Mouse (Mus musculus) hindbrain, embryonic 16.5 days (tissue): Measurements from ENCODE around the gene Mgea5. TPM values are rescaled to one million over a fixed set of nuclear protein-coding genes. Genes with fewer than 3 reads are reported as not detected.

Experiments
- ATAC-seq: fragments of 200-750 bp; cut with Nextera tagmentation; 2 replicates; pipeline ENCODE4 v1.8.0; 2017; ENCODE audit warnings: moderate TSS enrichment, moderate library complexity
- H3K27ac ChIP-seq: fragments of 300-500 bp; sonication (generic); 2 replicates; pipeline ENCODE4 v1.5.1; 2014; ENCODE audit warnings: low read depth, mild to moderate bottlenecking, control low read depth, low read length, moderate library complexity
- H3K27me3 ChIP-seq: fragments of 300-500 bp; sonication (generic); replicated peaks from 2 replicates; pipeline ENCODE4 v1.6.1; 2014; ENCODE audit warnings: low read length; ENCODE audit not compliant: control insufficient read depth, insufficient read depth
- H3K36me3 ChIP-seq: fragments of 300-500 bp; sonication (generic); 2 replicates; pipeline ENCODE4 v1.6.1; 2014; ENCODE audit warnings: mild to moderate bottlenecking, low read length, moderate library complexity, mixed read lengths; ENCODE audit not compliant: control insufficient read depth, insufficient read depth
- H3K4me1 ChIP-seq: fragments of 300-500 bp; sonication (generic); 2 replicates; pipeline ENCODE4 v1.6.1; 2014; ENCODE audit warnings: low read depth, low read length; ENCODE audit not compliant: control insufficient read depth, insufficient read depth
- H3K4me2 ChIP-seq: fragments of 300-500 bp; sonication (generic); 2 replicates; pipeline ENCODE4 v1.6.1; 2014; ENCODE audit warnings: mild to moderate bottlenecking, low read length, control low read depth, moderate library complexity
- H3K4me3 ChIP-seq: fragments of 300-500 bp; sonication (generic); 2 replicates; pipeline ENCODE4 v1.5.1; 2014; ENCODE audit warnings: mild to moderate bottlenecking, low read length, control low read depth, moderate library complexity
- H3K9ac ChIP-seq: fragments of 300-500 bp; sonication (generic); 2 replicates; pipeline ENCODE4 v1.6.1; 2014; ENCODE audit warnings: low read depth, mild to moderate bottlenecking, control low read depth, low read length, moderate library complexity
- H3K9me3 ChIP-seq: fragments of 300-500 bp; sonication (generic); 2 replicates; pipeline ENCODE4 v1.6.1; 2014; ENCODE audit warnings: mild to moderate bottlenecking, low read length, moderate library complexity; ENCODE audit not compliant: control insufficient read depth
- WGBS: fragments of 180-500 bp; shearing (Covaris S2); extraction: QIAGEN DNeasy Blood & Tissue Kit; methylation state at CpG from one replicate; pipeline ENCODE4 v1.1.7; 2014; 5-methylcytosine and 5-hydroxymethylcytosine counted together
- polyA plus RNA-seq: library from polyadenylated mRNA; unstranded; fragments of >200 nt; fragmentation: Nextera tagmentation; extraction: Ambion mirVana; gene quantifications from 2 replicates; pipeline ENCODE4 v1.2.1, GENCODE M21; 2015

The Mgea5 gene
- polyA plus RNA-seq, 1 experiment from 2014 or later, result 63.7 TPM

GRCm38 (mm10) chr19:45760810-45761209, 22.8 kb downstream of the Mgea5 start:
- 89% methylated on average over 3 of the region's 3 CpGs for WGBS
- no peak overlapping the region for H3K9ac ChIP-seq
- H3K4me3 ChIP-seq, result no peak overlapping the region
- H3K4me1 ChIP-seq, result no peaks in the 10 kb centered on the region
- H3K36me3 ChIP-seq, result peaks cover 40% of the 10 kb centered on the region
- H3K4me2 ChIP-seq, result no peak overlapping the region
- H3K27me3 ChIP-seq, result no peaks in the 10 kb centered on the region
- no peaks in the 10 kb centered on the region for H3K9me3 ChIP-seq
- no peak for ATAC-seq
- no peak overlapping the region for H3K27ac ChIP-seq

DNA sequence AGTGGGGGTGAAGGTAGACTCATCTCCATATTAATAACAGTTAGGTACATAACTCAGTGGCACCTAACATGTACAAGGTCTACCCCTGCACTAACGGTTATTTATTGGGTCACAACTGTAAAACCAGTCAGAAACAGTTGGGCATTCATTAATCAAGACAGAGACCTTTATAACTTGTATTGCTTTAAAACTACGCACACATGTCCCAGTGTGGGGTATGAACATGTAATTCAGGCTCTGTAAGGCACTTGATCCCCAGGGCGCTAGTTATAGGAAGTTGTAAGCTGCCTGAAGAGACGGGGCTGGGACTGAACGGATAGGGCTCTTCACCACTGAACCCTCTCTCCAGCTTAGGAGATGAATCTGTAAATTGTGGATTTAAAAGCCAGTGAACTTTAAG, 25.0 kb downstream of the Mgea5 start:
- H3K4me3 ChIP-seq, result no peak overlapping the region
- peaks cover 43% of the 10 kb centered on the region for H3K36me3 ChIP-seq
- no peak overlapping the region for H3K27ac ChIP-seq
- no peak overlapping the region for H3K9ac ChIP-seq
- 91% methylated on average over 5 of the region's 5 CpGs for WGBS
- H3K27me3 ChIP-seq, result no peaks in the 10 kb centered on the region
- no peaks in the 10 kb centered on the region for H3K4me1 ChIP-seq
- H3K9me3 ChIP-seq, result no peaks in the 10 kb centered on the region
- no peak for ATAC-seq
- H3K4me2 ChIP-seq, result no peak overlapping the region

GRCm38 (mm10) chr19:45753551-45753950, 30.1 kb downstream of the Mgea5 start:
- H3K27me3 ChIP-seq, result no peaks in the 10 kb centered on the region
- H3K9me3 ChIP-seq, result no peaks in the 10 kb centered on the region
- H3K4me3 ChIP-seq, result no peak overlapping the region
- ATAC-seq, result no peak
- H3K27ac ChIP-seq, result no peak overlapping the region
- H3K4me1 ChIP-seq, result peaks cover 3% of the 10 kb centered on the region
- 88% methylated on average over 3 of the region's 3 CpGs for WGBS
- H3K9ac ChIP-seq, result no peak overlapping the region
- no peak overlapping the region for H3K4me2 ChIP-seq
- H3K36me3 ChIP-seq, result peaks cover 31% of the 10 kb centered on the region

- Histone ChIP-seq H3K27me3 (peaks cover 2% of the 10 kb centered on the region; the same call in 1 of the 2 replicates), H3K9me3 (no peaks in the 10 kb centered on the region), H3K4me2 (no peak overlapping the region), H3K36me3 (peaks cover 26% of the 10 kb centered on the region), H3K4me1 (peaks cover 9% of the 10 kb centered on the region), H3K4me3 (no peak overlapping the region), H3K9ac (no peak overlapping the region), H3K27ac (no peak overlapping the region)
- 95% methylated on average over 7 of the region's 7 CpGs for WGBS
- ATAC-seq, result no peak
These were observed 31.8 kb downstream of the Mgea5 start for GRCm38 (mm10) chr19:45751881-45752280.

- Histone ChIP-seq H3K27me3 (peaks cover 26% of the 10 kb centered on the region), H3K36me3 (peaks cover 14% of the 10 kb centered on the region), H3K4me1 (peaks cover 9% of the 10 kb centered on the region), H3K4me3 (peak within 1 kb of the TSS; percentile 64), H3K9ac (peak within 1 kb of the TSS; percentile 74), H3K9me3 (no peaks in the 10 kb centered on the region), H3K4me2 (peak within 1 kb of the TSS; percentile 76), H3K27ac (0 out of 2 replicates have a peak within 1 kb of the TSS, but pooled peaks have one; percentile 54)
- ATAC-seq, result peak; percentile 89
- WGBS, result 1% methylated on average over 39 of the region's 60 CpGs
These were observed 34.2 kb downstream of the Mgea5 start, which contains the start of gene Npm3 for GRCm38 (mm10) chr19:45749243-45750043. TSS of gene Npm3 (minus strand) at chr19:45749591.

DNA sequence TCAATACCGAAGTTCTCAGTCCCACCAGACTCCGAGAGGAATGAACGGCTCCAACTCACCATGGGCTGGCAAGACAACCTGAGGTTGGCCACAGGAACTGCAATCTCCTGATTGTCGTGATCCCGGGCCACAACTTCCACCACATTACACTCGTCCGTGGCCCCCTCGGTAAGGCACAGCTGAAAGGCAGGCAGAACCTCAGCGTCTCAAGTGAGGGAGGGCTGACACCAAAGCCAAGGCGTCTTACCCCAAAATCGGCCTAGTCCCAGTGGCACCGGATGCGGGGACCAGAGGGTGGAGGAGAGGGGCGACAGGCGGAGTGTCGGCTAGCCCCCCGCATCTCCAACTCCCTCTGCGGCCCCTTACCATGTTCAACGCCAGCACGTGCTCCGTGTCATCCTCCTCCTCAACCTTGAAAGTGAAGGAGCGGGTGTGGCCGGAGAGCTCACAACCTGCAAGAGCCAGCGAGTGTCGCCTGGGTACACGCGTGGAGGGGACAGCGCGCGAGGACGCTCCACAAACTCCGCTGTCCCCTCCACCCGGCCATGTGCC, 34.9 kb downstream of the Mgea5 start:
- H3K4me2 ChIP-seq, result peak overlapping the region; percentile 76
- H3K9me3 ChIP-seq, result no peaks in the 10 kb centered on the region
- no peak overlapping the region for H3K27ac ChIP-seq
- H3K36me3 ChIP-seq, result peaks cover 12% of the 10 kb centered on the region
- ATAC-seq, result 0 out of 2 replicates have a peak, but pooled peaks have one; percentile 2
- peaks cover 31% of the 10 kb centered on the region for H3K27me3 ChIP-seq
- H3K4me3 ChIP-seq, result peak overlapping the region; percentile 64
- peaks cover 9% of the 10 kb centered on the region for H3K4me1 ChIP-seq
- H3K9ac ChIP-seq, result peak overlapping the region; percentile 74
- 3% methylated on average over 32 of the region's 33 CpGs for WGBS

DNA sequence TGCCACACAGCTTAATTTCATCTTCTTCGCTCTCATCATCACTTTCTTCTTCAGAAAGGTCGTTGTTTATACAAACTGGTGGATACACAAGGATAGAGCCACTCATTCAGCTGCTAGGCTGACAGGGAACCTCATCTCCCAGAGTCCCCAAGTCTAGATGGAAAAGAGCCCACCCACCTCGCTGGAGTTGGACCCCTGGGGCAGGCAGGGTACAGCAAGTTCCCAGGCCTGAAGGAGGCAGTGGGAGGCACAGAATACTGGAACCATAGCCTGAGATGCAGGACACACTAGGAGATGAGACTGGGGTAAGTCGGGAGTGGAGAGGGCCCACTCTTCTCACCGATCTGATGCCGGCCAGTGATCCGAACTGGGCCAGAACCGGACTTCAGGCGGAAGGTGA, 35.4 kb downstream of the Mgea5 start:
- H3K4me1 ChIP-seq, result peaks cover 11% of the 10 kb centered on the region
- H3K4me3 ChIP-seq, result peak overlapping the region; percentile 64
- peaks cover 34% of the 10 kb centered on the region for H3K27me3 ChIP-seq
- peak overlapping the region; percentile 76 for H3K4me2 ChIP-seq
- 53% methylated on average over 9 of the region's 9 CpGs for WGBS
- H3K9me3 ChIP-seq, result no peaks in the 10 kb centered on the region
- H3K36me3 ChIP-seq, result peaks cover 10% of the 10 kb centered on the region
- H3K9ac ChIP-seq, result peak overlapping the region; percentile 74
- no peak overlapping the region for H3K27ac ChIP-seq
- ATAC-seq, result peak; percentile 24; the same call in 1 of the 2 replicates

DNA sequence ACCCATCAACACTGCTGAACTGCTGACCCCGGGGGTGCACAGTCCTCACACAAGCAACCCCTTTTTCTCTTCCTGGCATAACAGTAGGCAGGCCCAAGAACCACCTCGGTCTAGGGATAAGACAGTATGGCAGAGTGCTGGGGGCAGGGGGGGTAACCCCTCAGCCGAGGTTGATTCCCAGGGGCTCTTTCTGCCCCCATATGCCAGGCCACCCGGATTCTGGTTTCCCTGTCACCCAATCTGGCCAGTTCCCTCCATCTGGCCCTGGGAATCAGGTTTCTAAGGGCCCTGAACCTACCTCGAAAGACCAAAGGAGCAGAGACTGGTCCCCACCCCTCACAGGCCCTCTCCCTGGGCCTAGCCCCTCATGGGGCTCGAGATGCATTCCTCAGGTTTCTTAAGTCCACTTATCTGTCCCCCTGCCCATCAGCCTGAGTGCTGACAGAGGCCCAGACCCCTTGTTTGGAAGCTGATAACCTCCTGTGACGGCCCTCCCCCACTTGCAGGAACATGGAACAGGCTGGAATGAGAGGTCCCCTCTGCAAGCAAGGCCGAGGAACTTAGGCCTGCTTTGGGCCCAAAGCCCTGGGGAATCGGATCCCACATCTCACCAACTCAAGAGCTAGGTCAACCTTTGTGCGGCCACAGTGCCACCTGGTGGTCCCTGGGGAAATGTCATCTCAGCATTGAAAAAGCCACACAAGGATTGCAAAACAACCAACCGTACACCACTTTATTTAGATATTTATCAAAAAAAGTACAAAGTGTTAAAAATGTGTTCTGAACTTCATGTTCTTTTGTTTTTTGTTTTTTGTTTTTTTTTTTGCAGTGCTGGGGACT, 36.4 kb downstream of the Mgea5 start:
- Histone ChIP-seq H3K27ac (no peak overlapping the region), H3K27me3 (peaks cover 40% of the 10 kb centered on the region), H3K36me3 (peaks cover 6% of the 10 kb centered on the region), H3K4me3 (no peak overlapping the region), H3K9me3 (no peaks in the 10 kb centered on the region), H3K9ac (no peak overlapping the region), H3K4me1 (peaks cover 20% of the 10 kb centered on the region), H3K4me2 (no peak overlapping the region)
- ATAC-seq, result 0 out of 2 replicates have a peak, but pooled peaks have one; percentile 10
- WGBS, result 35% methylated on average over 11 of the region's 11 CpGs
